Mouse (Mus musculus) C2C12 (cell line): Measurements from ENCODE around the gene Abcd1.

ENCODE experiments used
- CEBPB ChIP-seq: IDR thresholded peaks from one replicate; pipeline ENCODE4 v1.6.1; 2011; ENCODE audit warnings: low read depth, mild to moderate bottlenecking, control low read depth, moderate library complexity
- CTCF ChIP-seq: IDR thresholded peaks from one replicate; pipeline ENCODE4 v1.5.1; 2011; ENCODE audit not compliant: control insufficient read depth, insufficient read depth, insufficient read length
- MAX ChIP-seq: IDR thresholded peaks from one replicate; pipeline ENCODE4 v1.6.1; 2011; ENCODE audit warnings: mild to moderate bottlenecking, control low read depth
- MYOD1 ChIP-seq: IDR thresholded peaks from one replicate; pipeline ENCODE4 v1.6.1; 2011; ENCODE audit warnings: low read depth; ENCODE audit not compliant: control insufficient read depth, insufficient read length
- MYOG ChIP-seq: IDR thresholded peaks from one replicate; pipeline ENCODE4 v1.6.1; 2011; ENCODE audit not compliant: control insufficient read depth, insufficient read length; ENCODE audit errors: extremely low read depth
- USF1 ChIP-seq: IDR thresholded peaks from one replicate; pipeline ENCODE4 v1.6.1; 2011; ENCODE audit warnings: low read depth, mild to moderate bottlenecking, control low read depth, moderate library complexity

- TF ChIP-seq USF1 (no peak), CTCF (no peak), MAX (no peak), MYOG (no peak), CEBPB (no peak), MYOD1 (no peak)
Measured at GRCm38 (mm10) chrX:73684978-73685377, 31.4 kb upstream of the Abcd1 start.
